Mouse (Mus musculus): ENCODE data around the gene Cadm4. TPM values are rescaled to one million over a fixed set of nuclear protein-coding genes. Genes with fewer than 3 reads are reported as not detected.
A peak's percentile ranks its signal among the peaks of the same experiment; 100 is the strongest.

The Cadm4 gene
- polyA plus RNA-seq, 1 experiment from 2014 or later = 81.1 TPM

DNA sequence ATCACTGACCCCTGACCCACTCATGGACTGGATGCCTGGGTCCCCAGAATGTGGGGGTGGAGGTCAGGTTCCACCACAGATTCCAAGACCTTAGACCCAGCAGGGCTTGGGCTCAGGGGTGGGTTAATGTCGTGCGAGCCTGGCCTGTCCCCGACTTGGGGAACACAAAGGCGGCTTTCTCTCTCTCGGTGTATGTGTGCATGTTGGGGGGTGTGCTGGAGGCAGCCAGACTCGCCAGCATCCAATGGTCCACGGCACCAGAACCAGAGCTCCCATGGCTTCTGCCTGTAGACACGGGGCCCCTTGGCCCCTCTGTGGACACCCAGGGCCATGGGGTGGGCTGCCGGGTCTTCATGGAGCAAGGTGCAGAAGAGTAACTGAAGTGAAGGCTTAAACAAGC, 3.7 kb downstream of the Cadm4 start:
- Histone ChIP-seq H3K36me3 (replicated peaks) (0 out of 2 replicates have a peak, but pooled peaks cover 5% of the 10 kb centered on the region), H3K27me3 (replicated peaks) (no peaks in the 10 kb centered on the region), H3K4me3 (peak overlapping the region; percentile 32), H3K4me2 (peak overlapping the region; percentile 51), H3K4me1 (peaks cover 62% of the 10 kb centered on the region), H3K9ac (no peak overlapping the region), H3K9me3 (no peaks in the 10 kb centered on the region), H3K27ac (peak overlapping the region; percentile 68)
- 79% methylated on average over 9 of the region's 9 CpGs for WGBS
- no peak for ATAC-seq (replicated peaks)

DNA sequence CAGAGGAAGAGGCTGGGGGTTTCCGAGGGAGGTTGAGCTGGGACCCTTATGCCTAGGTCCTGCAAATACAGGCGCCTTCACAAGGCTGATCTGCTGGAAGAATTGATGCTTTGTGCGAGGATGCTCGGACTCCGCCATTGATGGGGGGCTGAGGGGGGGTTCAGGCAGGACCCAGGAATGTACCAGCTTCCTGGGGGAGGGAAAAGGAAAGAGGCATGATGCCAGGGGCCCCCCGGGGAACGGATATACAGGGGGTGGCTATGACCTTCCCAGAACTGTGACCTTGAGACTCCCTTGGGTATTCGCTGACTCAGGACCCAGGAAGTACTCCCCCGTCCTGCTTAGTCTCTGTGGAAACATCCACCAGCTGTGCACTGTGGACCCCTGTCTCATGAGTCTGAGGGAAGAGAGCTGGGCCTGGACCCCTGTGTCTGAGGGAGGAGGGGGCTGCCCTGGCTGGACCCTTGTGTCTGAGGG, 4.9 kb downstream of the Cadm4 start:
- H3K9me3 ChIP-seq = no peaks in the 10 kb centered on the region
- 0 out of 2 replicates have a peak, but pooled peaks cover 5% of the 10 kb centered on the region for H3K36me3 ChIP-seq (replicated peaks)
- peaks cover 54% of the 10 kb centered on the region for H3K4me1 ChIP-seq
- peak overlapping the region; percentile 41; the same call in 1 of the 2 replicates for H3K9ac ChIP-seq
- 40% methylated on average over 9 of the region's 9 CpGs for WGBS
- ATAC-seq (replicated peaks) = peak; percentile 35; the same call in 1 of the 2 replicates
- peak overlapping the region; percentile 32 for H3K4me3 ChIP-seq
- peak overlapping the region; percentile 68 for H3K27ac ChIP-seq
- peak overlapping the region; percentile 51 for H3K4me2 ChIP-seq
- no peaks in the 10 kb centered on the region for H3K27me3 ChIP-seq (replicated peaks)

DNA sequence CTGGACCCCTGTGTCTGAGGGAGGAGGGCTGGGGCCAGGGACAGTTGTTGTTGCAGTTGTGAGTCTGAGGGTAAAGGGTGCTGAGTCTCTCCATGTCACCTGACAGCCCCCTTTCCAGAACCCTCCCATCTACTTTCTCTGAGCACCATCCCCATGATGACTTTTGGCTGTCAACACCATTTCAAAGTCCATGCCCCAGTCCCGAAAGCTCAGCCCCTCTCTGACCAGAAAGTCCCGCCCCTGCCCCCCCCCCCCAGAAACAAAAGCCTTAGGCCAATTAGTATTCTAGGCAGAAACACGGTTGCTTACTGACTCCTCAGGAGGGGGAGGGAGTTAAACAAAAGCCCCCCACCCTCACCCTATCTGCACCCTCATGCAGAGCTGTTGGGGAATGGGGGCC, 5.6 kb downstream of the Cadm4 start:
- H3K9ac ChIP-seq = peak overlapping the region; percentile 41; the same call in 1 of the 2 replicates
- WGBS = 25% methylated on average over 3 of the region's 3 CpGs
- no peak for ATAC-seq (replicated peaks)

GRCm38 (mm10) chr7:24488303-24488702, 6.5 kb downstream of the Cadm4 start:
- H3K4me2 ChIP-seq = no peak overlapping the region
- no peak overlapping the region for H3K4me3 ChIP-seq
- H3K27ac ChIP-seq = peak overlapping the region; percentile 68; the same call in 1 of the 2 replicates
- no peak overlapping the region for H3K9ac ChIP-seq
- H3K9me3 ChIP-seq = no peaks in the 10 kb centered on the region
- H3K27me3 ChIP-seq (replicated peaks) = no peaks in the 10 kb centered on the region
- peaks cover 48% of the 10 kb centered on the region for H3K4me1 ChIP-seq
- 0 out of 2 replicates have a peak, but pooled peaks cover 5% of the 10 kb centered on the region for H3K36me3 ChIP-seq (replicated peaks)
- 85% methylated on average over 8 of the region's 8 CpGs for WGBS
- no peak for ATAC-seq (replicated peaks)

More for the DNA sequence above, 5.6 kb downstream of the Cadm4 start:
- H3K9me3 ChIP-seq = no peaks in the 10 kb centered on the region
- no peak overlapping the region for H3K4me3 ChIP-seq
- 0 out of 2 replicates have a peak, but pooled peaks cover 5% of the 10 kb centered on the region for H3K36me3 ChIP-seq (replicated peaks)
- H3K27ac ChIP-seq = peak overlapping the region; percentile 68
- H3K27me3 ChIP-seq (replicated peaks) = no peaks in the 10 kb centered on the region
- H3K4me2 ChIP-seq = peak overlapping the region; percentile 51
- H3K4me1 ChIP-seq = peaks cover 54% of the 10 kb centered on the region

- Histone ChIP-seq H3K4me1 (peaks cover 19% of the 10 kb centered on the region), H3K27ac (no peak overlapping the region), H3K27me3 (replicated peaks) (no peaks in the 10 kb centered on the region), H3K4me2 (no peak overlapping the region), H3K4me3 (no peak overlapping the region), H3K9ac (no peak overlapping the region), H3K9me3 (no peaks in the 10 kb centered on the region), H3K36me3 (replicated peaks) (peaks cover 22% of the 10 kb centered on the region)
- WGBS = 20% methylated on average over 43 of the region's 43 CpGs
- no peak for ATAC-seq (replicated peaks)
Observed at GRCm38 (mm10) chr7:24499856-24500577, 18.2 kb downstream of the Cadm4 start.

DNA sequence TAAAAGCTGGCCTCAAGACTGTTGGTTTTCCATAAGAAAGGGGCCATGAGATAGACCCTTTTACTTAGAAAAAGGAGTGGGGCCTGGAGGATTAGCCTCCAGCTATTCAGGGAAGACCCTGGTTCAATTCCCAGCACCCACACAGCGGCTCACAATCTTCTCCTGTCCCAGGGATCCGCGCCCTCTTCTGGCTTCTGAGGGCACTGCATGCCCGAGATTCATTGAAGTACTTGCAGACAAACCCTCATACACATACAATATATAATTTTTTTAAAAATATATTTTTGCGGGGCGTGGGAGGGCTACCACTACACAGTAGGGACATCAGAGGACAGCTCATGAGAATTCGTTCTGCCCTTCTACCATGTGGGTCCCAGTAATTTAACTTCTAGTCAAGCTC, 19.1 kb downstream of the Cadm4 start:
- WGBS = 32% methylated on average over 7 of the region's 7 CpGs
- ATAC-seq (replicated peaks) = no peak
- Histone ChIP-seq H3K4me1 (peaks cover 28% of the 10 kb centered on the region), H3K4me2 (no peak overlapping the region), H3K4me3 (no peak overlapping the region), H3K36me3 (replicated peaks) (peaks cover 22% of the 10 kb centered on the region), H3K27me3 (replicated peaks) (no peaks in the 10 kb centered on the region), H3K27ac (no peak overlapping the region), H3K9ac (no peak overlapping the region), H3K9me3 (no peaks in the 10 kb centered on the region)

GRCm38 (mm10) chr7:24501492-24501891, 19.7 kb downstream of the Cadm4 start:
- no peak overlapping the region for H3K9ac ChIP-seq
- no peak overlapping the region for H3K4me3 ChIP-seq
- no peaks in the 10 kb centered on the region for H3K9me3 ChIP-seq
- H3K4me1 ChIP-seq = peaks cover 32% of the 10 kb centered on the region
- H3K27ac ChIP-seq = no peak overlapping the region
- no peak for ATAC-seq (replicated peaks)
- H3K27me3 ChIP-seq (replicated peaks) = no peaks in the 10 kb centered on the region
- H3K4me2 ChIP-seq = no peak overlapping the region
- H3K36me3 ChIP-seq (replicated peaks) = peaks cover 22% of the 10 kb centered on the region
- 58% methylated on average over 21 of the region's 21 CpGs for WGBS

DNA sequence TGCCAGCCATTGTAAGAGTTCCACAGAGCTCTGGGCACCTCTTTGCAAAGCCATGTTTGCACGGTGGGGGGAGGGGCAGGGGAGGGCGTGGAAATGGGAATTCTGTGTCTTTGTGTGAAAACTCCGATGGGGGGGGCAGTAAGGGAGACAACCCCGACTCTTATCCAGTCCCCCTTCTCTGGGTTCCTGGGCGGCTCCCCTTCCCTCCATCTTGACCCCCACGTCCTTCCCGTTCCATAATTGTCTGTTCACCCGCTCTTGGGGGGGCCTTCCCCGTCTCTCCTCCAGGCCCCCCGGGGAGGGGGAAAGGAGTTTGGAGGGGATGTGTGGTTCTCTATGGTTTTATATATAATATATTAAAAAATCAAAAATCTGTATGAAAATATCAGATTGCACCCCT, 22.2 kb downstream of the Cadm4 start:
- Histone ChIP-seq H3K36me3 (replicated peaks) (peaks cover 22% of the 10 kb centered on the region), H3K27ac (no peak overlapping the region), H3K4me2 (no peak overlapping the region), H3K4me3 (no peak overlapping the region), H3K27me3 (replicated peaks) (no peaks in the 10 kb centered on the region), H3K9me3 (no peaks in the 10 kb centered on the region), H3K9ac (no peak overlapping the region), H3K4me1 (peaks cover 40% of the 10 kb centered on the region)
- WGBS = 14% methylated on average over 10 of the region's 10 CpGs
- no peak for ATAC-seq (replicated peaks)

GRCm38 (mm10) chr7:24504868-24505267, 23.0 kb downstream of the Cadm4 start:
- Histone ChIP-seq H3K4me1 (peaks cover 45% of the 10 kb centered on the region), H3K27ac (peak overlapping the region; percentile 97), H3K36me3 (replicated peaks) (peaks cover 22% of the 10 kb centered on the region), H3K4me3 (no peak overlapping the region), H3K9me3 (no peaks in the 10 kb centered on the region), H3K9ac (no peak overlapping the region), H3K4me2 (no peak overlapping the region), H3K27me3 (replicated peaks) (no peaks in the 10 kb centered on the region)
- WGBS = 26% methylated on average over 4 of the region's 4 CpGs
- no peak for ATAC-seq (replicated peaks)

- no peaks in the 10 kb centered on the region for H3K9me3 ChIP-seq
- no peaks in the 10 kb centered on the region for H3K27me3 ChIP-seq (replicated peaks)
- H3K4me3 ChIP-seq = no peak overlapping the region
- H3K9ac ChIP-seq = no peak overlapping the region
- H3K4me1 ChIP-seq = peaks cover 52% of the 10 kb centered on the region
- peak overlapping the region; percentile 57 for H3K4me2 ChIP-seq
- peaks cover 18% of the 10 kb centered on the region for H3K36me3 ChIP-seq (replicated peaks)
- no peak for ATAC-seq (replicated peaks)
- WGBS = 5% methylated on average over 15 of the region's 15 CpGs
- H3K27ac ChIP-seq = peak overlapping the region; percentile 97
Observed at GRCm38 (mm10) chr7:24505447-24506064, 23.7 kb downstream of the Cadm4 start.

- H3K4me2 ChIP-seq = peak overlapping the region; percentile 57
- ATAC-seq (replicated peaks) = no peak
- H3K9ac ChIP-seq = no peak overlapping the region
- peak overlapping the region; percentile 97 for H3K27ac ChIP-seq
- H3K4me3 ChIP-seq = peak overlapping the region; percentile 70
- no peaks in the 10 kb centered on the region for H3K27me3 ChIP-seq (replicated peaks)
- H3K4me1 ChIP-seq = peaks cover 53% of the 10 kb centered on the region
- H3K36me3 ChIP-seq (replicated peaks) = peaks cover 13% of the 10 kb centered on the region
- no peaks in the 10 kb centered on the region for H3K9me3 ChIP-seq
- WGBS = 6% methylated on average over 3 of the region's 3 CpGs
Observed at GRCm38 (mm10) chr7:24506065-24506459, 24.2 kb downstream of the Cadm4 start.

- Histone ChIP-seq H3K27ac (peak overlapping the region; percentile 97), H3K4me1 (peaks cover 53% of the 10 kb centered on the region), H3K36me3 (replicated peaks) (peaks cover 13% of the 10 kb centered on the region), H3K9ac (peak overlapping the region; percentile 62), H3K4me2 (peak overlapping the region; percentile 57), H3K4me3 (peak overlapping the region; percentile 70), H3K9me3 (no peaks in the 10 kb centered on the region), H3K27me3 (replicated peaks) (no peaks in the 10 kb centered on the region)
- under 1% methylated on average over 12 of the region's 12 CpGs for WGBS
- no peak; the same call in 1 of the 2 replicates for ATAC-seq (replicated peaks)
Observed at GRCm38 (mm10) chr7:24506476-24506837, 24.6 kb downstream of the Cadm4 start.
